Mouse (Mus musculus) CH12.LX (cell line): ENCODE data around the gene Pon2.

ENCODE experiments used
- BHLHE40 ChIP-seq: IDR thresholded peaks from 2 replicates; pipeline ENCODE4 v1.6.1; 2011; ENCODE audit warnings: mild to moderate bottlenecking, low read depth, low read length, improper control_type of control experiment
- CHD1 ChIP-seq: IDR thresholded peaks from 2 replicates; pipeline ENCODE4 v1.6.1; 2012; ENCODE audit warnings: low read depth, low read length, improper control_type of control experiment, inconsistent platforms
- CHD2 ChIP-seq: IDR thresholded peaks from 2 replicates; pipeline ENCODE4 v1.6.1; 2011; ENCODE audit warnings: low read length, improper control_type of control experiment
- CTCF ChIP-seq, 2 experiments: IDR thresholded peaks in 1 of 2; conservative IDR thresholded peaks in 1 of 2; 2 replicates each; pipeline ENCODE4 v1.5.1; 2011 to 2012; ENCODE audit warnings: low read depth in 2 of 2, low read length in 2 of 2, improper control_type of control experiment in 1 of 2, inconsistent platforms in 1 of 2, mild to moderate bottlenecking in 1 of 2, moderate library complexity in 1 of 2
- ELF1 ChIP-seq: IDR thresholded peaks from 2 replicates; pipeline ENCODE4 v1.6.1; 2014; ENCODE audit warnings: low read depth, mild to moderate bottlenecking, inconsistent platforms, low read length, improper control_type of control experiment
- JUN ChIP-seq: IDR thresholded peaks from 2 replicates; pipeline ENCODE4 v1.6.1; 2011; ENCODE audit warnings: low read depth, mild to moderate bottlenecking, low read length, improper control_type of control experiment, moderate library complexity; ENCODE audit not compliant: insufficient read depth
- MXI1 ChIP-seq: IDR thresholded peaks from 2 replicates; pipeline ENCODE4 v1.6.1; 2011; ENCODE audit warnings: mild to moderate bottlenecking, low read depth, low read length, improper control_type of control experiment
- MYC ChIP-seq: IDR thresholded peaks from 2 replicates; pipeline ENCODE4 v1.6.1; 2011; ENCODE audit warnings: low read depth, mild to moderate bottlenecking, improper control_type of control experiment, low read length
- USF2 ChIP-seq: conservative IDR thresholded peaks from 2 replicates; pipeline ENCODE4 v1.6.1; 2011; ENCODE audit warnings: low read depth, low read length, improper control_type of control experiment

GRCm38 (mm10) chr6:5298092-5298554 is at the start of gene Pon2:
- TF ChIP-seq BHLHE40 (peak; percentile 48), MYC (peak; percentile 14; the same call in 1 of the 2 replicates), CTCF (conservative IDR thresholded peaks at IDR 0.05 in 1 of 2, IDR thresholded peaks at IDR 0.05 in 1 of 2; ENCODE audit: low read depth in 2 of 2, low read length in 2 of 2) (no peak), MXI1 (no peak; the same call in 1 of the 2 replicates), CHD2 (no peak), USF2 (no peak), CHD1 (no peak), JUN (no peak), ELF1 (no peak)
